Mouse (Mus musculus) urinary bladder, postnatal 0 days (tissue): ENCODE measurements around the gene Zbtb41. TPM values are rescaled to one million over a fixed set of nuclear protein-coding genes. Genes with fewer than 3 reads are reported as not detected.

ENCODE experiments used
- polyA plus RNA-seq: library from polyadenylated mRNA; unstranded; fragments of >200 nt; fragmentation: Nextera tagmentation; extraction: Ambion mirVana; gene quantifications from 2 replicates; pipeline ENCODE4 v1.2.1, GENCODE M21; 2015

Zbtb41 gene
- 3.8 and 5.2 TPM in 2 replicates for polyA plus RNA-seq

DNA sequence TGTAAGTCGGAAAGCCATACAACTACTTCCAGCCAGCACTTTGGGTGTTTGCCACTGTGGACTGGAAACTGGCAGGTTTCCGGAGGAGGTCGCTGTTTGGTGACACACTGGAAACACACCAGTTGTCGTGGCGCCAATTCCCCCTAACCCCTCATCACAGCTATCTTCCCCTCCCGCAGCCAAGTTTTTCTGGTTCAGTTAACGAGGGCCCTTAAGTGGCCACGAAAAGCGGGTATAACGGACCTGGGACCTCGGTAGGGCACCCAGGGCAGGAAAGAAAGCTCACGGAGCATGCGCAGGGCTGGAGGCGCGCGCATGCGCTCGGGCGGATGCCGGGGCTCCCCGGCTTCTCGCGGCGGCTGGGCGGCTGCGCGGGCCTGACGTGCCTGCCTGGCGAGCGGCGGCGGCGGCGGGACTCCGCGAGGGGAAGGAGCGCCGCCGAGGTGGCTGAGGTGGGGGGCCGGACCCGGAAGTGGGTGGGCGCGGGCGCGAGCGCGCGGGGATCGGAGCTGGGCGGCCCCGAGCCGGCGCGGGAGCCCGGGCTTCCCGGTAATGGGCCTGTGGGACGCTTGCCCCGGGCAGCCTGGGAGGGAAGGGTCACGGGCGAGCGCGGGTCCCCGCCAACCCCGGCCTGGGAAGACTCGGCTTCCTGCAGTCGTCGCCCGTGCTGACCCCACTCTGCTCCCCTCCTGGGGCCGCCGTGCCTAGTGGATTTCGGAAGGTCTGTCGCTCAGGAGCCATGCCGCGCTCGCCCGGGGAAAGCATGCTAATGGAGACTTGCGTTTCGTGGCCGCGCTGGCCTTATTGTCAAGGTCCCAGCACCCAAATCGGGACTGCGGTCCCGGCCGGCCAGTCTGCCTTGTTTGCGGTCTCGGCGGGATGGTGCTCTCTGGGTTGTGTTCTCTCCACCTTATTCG, at the start of gene Zbtb41:
Zbtb41 (plus strand) TSS at position 414 of the 917 bp plus-strand sequence.

DNA sequence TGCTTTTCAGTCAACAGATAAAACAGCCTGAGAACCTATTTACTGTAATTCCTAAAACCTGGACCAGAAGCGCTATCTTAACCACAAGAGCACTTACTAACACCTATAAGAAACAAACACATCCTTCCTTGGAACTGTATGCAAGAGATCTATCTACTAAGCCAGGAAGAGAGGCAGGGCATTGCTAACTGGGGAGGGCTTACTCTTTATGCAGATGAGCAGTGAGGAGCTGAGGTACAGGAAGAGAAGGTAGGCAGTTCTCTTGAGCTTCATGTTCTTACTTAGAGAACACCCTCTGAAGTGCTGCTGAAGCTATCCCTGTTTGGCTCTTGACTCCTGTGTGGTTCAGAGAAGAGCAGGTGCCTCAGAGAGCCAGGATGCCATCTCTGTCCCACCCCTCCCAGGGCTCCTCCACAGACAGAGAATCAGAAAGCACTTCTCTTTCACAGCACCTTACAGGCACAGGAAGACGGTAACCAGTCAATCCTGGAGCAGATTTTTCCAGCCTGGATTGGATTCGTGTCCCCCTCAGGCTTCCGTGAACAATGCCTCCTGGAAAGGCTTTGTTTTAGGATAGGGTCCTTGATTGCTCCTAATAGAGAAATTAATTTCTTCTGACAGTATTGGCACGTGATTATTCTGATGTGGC, 45.3 kb upstream of the Zbtb41 start, which contains the start of gene Crb1:
Crb1 (minus strand) TSS at position 463 of the 649 bp plus-strand sequence.

DNA sequence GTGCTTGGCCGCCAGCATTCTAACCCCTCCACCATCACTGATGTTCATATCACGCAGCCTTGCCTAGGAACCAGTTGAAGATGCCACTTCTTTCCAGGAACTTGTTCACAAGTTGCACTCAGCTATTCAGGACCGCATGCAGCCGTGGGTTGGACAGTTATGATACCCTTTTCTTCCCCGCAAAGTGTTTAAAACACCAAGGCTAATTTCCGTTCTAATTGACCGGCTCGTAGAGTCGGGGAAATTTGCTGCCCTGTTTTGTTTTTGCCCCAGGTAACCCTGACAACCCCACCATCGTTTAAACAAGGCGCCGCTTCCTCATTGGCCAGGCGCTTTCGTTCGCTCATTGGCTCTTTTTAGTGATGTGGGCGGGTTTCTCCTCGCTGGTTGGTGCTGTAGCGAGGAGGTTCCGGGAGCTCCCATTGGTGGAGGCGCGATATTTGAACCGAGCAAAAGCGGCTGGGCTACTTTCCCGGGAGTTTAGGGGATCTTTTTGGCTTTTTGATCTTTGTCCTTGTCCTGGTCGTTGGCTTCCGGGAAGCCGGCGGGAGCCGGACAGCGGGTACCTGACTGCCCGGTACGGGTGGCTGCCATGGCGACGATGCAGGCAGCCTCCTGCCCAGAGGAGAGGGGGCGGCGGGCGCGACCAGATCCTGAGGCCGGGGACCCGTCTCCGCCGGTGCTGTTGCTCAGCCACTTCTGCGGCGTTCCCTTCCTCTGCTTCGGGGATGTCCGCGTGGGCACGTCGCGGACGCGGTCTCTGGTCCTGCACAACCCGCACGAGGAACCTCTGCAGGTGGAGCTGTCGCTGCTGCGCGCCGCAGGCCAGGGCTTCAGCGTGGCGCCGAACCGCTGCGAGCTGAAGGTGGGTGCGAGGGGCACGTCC, 32.5 kb downstream of the Zbtb41 start, which contains the start of gene Aspm:
Aspm (plus strand) TSS at position 433 of the 886 bp plus-strand sequence.

DNA sequence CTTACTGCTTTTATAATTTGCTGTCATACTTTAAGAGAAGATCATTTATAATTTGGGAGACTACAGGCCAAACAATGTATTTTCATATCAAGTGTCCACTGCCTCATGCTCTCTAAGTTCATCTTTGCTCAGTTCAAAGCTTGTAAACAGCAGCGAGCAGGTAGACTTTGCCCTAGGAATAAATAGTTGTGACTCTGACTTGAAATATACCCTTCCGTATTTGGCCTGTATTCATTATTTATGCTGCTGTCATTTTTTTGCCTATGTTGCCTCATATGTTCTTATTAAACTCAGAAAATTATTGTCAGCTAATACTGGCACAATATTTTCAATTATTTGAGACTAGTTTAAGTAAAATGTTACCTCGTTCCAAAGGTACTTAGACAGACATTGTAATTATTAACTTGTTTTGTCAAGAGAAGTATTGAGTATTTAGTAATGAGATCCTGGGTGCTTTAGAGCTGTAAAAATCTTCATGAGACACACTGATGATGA, 79.2 kb downstream of the Zbtb41 start, which contains the start of gene F13b:
F13b (plus strand) TSS at position 445 of the 495 bp plus-strand sequence.

Other genes with a start within 250 kb of the Zbtb41 start
- not detected in 2 replicates for gene Crb1, start 45.2 kb upstream of the Zbtb41 start, polyA plus RNA-seq
- 2.1 and 2.9 TPM in 2 replicates for gene Aspm, start 32.5 kb downstream of the Zbtb41 start, polyA plus RNA-seq
- gene F13b, start 79.4 kb downstream of the Zbtb41 start, polyA plus RNA-seq = 0.10 TPM in 1 of 2 replicates, not detected in the other
- gene Cfhr1, start 138.0 kb downstream of the Zbtb41 start, polyA plus RNA-seq = 0.12 TPM in 1 of 2 replicates, not detected in the other